ENCODE assay signal across 13 mouse cellular contexts in the genomic region with DNA sequence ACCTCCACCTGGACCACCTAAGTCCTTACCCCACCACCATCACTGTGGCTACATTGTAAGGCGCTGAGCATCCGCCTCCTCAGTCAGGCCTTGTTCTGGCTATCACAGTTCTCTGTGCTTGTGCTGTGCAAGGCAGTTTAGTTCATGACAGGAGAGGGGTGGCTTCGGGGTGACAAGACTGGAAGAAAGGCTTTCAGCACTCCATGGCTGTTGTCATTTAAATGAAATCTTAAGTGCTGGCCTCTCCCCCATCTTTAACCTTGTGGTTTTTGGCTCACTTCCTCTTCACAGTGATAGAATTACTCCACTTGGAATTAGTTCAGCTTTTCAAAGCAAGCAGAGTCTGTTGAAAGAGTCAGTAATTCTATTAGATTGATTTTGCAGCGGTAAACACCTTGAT. TPM values are rescaled to one million over a fixed set of nuclear protein-coding genes. Genes with fewer than 3 reads are reported as not detected.
A peak's percentile ranks its signal among the peaks of the same experiment; 100 is the strongest.
DNase-seq lines count a peak whose midpoint lies in the region; ATAC-seq and TF ChIP-seq lines count a peak whose summit lies in the region.
"Had no signal": no experiment of that assay in that cellular context is flagged by ENCODE, and none has a peak within 500 bp of the region (broad histone marks: within the 10 kb centered on the region; RNA-seq: fewer than 3 reads in every experiment).

No protein-coding gene starts in this region.

- H3K4me1 ChIP-seq in kidney, embryonic 15.5 days = peaks cover 20% of the 10 kb centered on the region
- peaks cover 18% of the 10 kb centered on the region for H3K4me1 ChIP-seq in kidney, adult 2 months (ENCODE audit: control insufficient read depth, insufficient read depth, low read length)
- peaks cover 19 to 20% of the 10 kb centered on the region in 2 experiments for H3K4me1 ChIP-seq in ES-E14 (ENCODE audit: control insufficient read depth in 2 of 2, insufficient read depth in 2 of 2, low read length in 2 of 2, poor library complexity in 1 of 2)
- peaks cover 6% of the 10 kb centered on the region for H3K4me1 ChIP-seq in embryonic facial prominence, embryonic 15.5 days

- no peak for DNase-seq in kidney, adult 2 months
- peak; percentile 57 for DNase-seq in 416B (ENCODE audit: low read depth)
- peak; percentile 64 for DNase-seq in ES-E14 (ENCODE audit: low read depth, low spot score)
- DNase-seq in right cerebral cortex, postnatal 14 days = no peak
- no peak for DNase-seq in adrenal gland, postnatal 4 days (ENCODE audit: low spot score in 2 of 2)
- no peak for DNase-seq in embryo, embryonic 10 days (ENCODE audit: low spot score)
- DNase-seq: cerebellum, postnatal 25 days; heart, postnatal 4 days; kidney, adult 11 months; liver, postnatal 0 days had no signal

- TF ChIP-seq POLR2A in kidney, adult 2 months (IDR thresholded peaks at IDR 0.05; ENCODE audit: low read depth, low read length) = no peak

- no peaks in the 10 kb centered on the region for H3K9me3 ChIP-seq in kidney, embryonic 15.5 days (replicated peaks)
- H3K9me3 ChIP-seq in ES-E14 (ENCODE audit: control insufficient read depth, insufficient read depth, low read depth, low read length) = no peaks in the 10 kb centered on the region
- H3K9me3 ChIP-seq in embryonic facial prominence, embryonic 15.5 days (replicated peaks) = no peaks in the 10 kb centered on the region

- H3K9ac ChIP-seq in kidney, embryonic 15.5 days = no peak overlapping the region
- no peak overlapping the region; the same call in 1 of the 2 replicates for H3K9ac ChIP-seq in ES-E14 (ENCODE audit: insufficient read depth, low read depth, low read length, poor library complexity, severe bottlenecking)
- H3K9ac ChIP-seq in embryonic facial prominence, embryonic 15.5 days = no peak overlapping the region
- H3K9ac ChIP-seq: liver, postnatal 0 days had no signal

- in situ Hi-C loops in ES-E14 (cut with MboI; ENCODE audit: low sequenced_read_pairs in 2 of 2, unreplicated experiment in 2 of 2) = no loop called here

- no peak overlapping the region for H3K4me2 ChIP-seq in kidney, embryonic 15.5 days
- no peak overlapping the region for H3K4me2 ChIP-seq in embryonic facial prominence, embryonic 15.5 days (replicated peaks)
- H3K4me2 ChIP-seq: heart, embryonic 11.5 days had no signal

- H3K27me3 ChIP-seq in kidney, embryonic 15.5 days = no peaks in the 10 kb centered on the region
- H3K27me3 ChIP-seq in kidney, adult 2 months (replicated peaks; ENCODE audit: control insufficient read depth, insufficient read depth, low read length) = no peaks in the 10 kb centered on the region
- H3K27me3 ChIP-seq in embryonic facial prominence, embryonic 15.5 days = no peaks in the 10 kb centered on the region

- H3K36me3 ChIP-seq in kidney, embryonic 15.5 days = peaks cover 44% of the 10 kb centered on the region
- H3K36me3 ChIP-seq in kidney, adult 2 months (ENCODE audit: control insufficient read depth, insufficient read depth, low read length) = no peaks in the 10 kb centered on the region
- peaks cover 17% of the 10 kb centered on the region for H3K36me3 ChIP-seq in ES-E14 (ENCODE audit: control insufficient read depth, insufficient read depth, low read length, poor library complexity, severe bottlenecking)
- H3K36me3 ChIP-seq in embryonic facial prominence, embryonic 15.5 days = 0 out of 2 replicates have a peak, but pooled peaks cover 4% of the 10 kb centered on the region

- ATAC-seq in kidney, embryonic 15.5 days (replicated peaks; ENCODE audit: low FRiP score) = 0 out of 2 replicates have a peak, but pooled peaks have one; percentile 45
- ATAC-seq in embryonic facial prominence, embryonic 15.5 days (ENCODE audit: insufficient number of reproducible peaks, low FRiP score, low TSS enrichment, low read depth) = 0 out of 2 replicates have a peak, but pooled peaks have one; percentile 47
- ATAC-seq: liver, postnatal 0 days had no signal

- TF ChIP-seq CTCF in kidney, adult 2 months (conservative IDR thresholded peaks at IDR 0.05; ENCODE audit: insufficient read depth, insufficient read length, low read depth, low read length) = no peak

- WGBS in kidney, embryonic 15.5 days = 64% methylated on average over 4 of the region's 4 CpGs
- 83% methylated on average over 4 of the region's 4 CpGs for WGBS in kidney, adult 2 months
- 73% methylated on average over 4 of the region's 4 CpGs for WGBS in embryonic facial prominence, embryonic 15.5 days

- no peak overlapping the region for H3K27ac ChIP-seq in kidney, embryonic 15.5 days
- H3K27ac ChIP-seq in kidney, adult 2 months (ENCODE audit: insufficient read depth, low read depth, low read length) = no peak overlapping the region
- peak overlapping the region; percentile 52 for H3K27ac ChIP-seq in ES-E14 (ENCODE audit: insufficient read depth, low read depth, low read length, poor library complexity, severe bottlenecking)
- 0 out of 2 replicates have a peak overlapping the region, but pooled peaks have one; percentile 9 for H3K27ac ChIP-seq in embryonic facial prominence, embryonic 15.5 days (replicated peaks)

- no peak overlapping the region for H3K4me3 ChIP-seq in kidney, embryonic 15.5 days (replicated peaks)
- no peak overlapping the region for H3K4me3 ChIP-seq in kidney, adult 2 months (ENCODE audit: insufficient read depth, low read depth, low read length)
- 0 out of 4 replicates have a peak overlapping the region, but pooled peaks of 1 of the 2 experiments have one; percentile 14 for H3K4me3 ChIP-seq in ES-E14 (ENCODE audit: insufficient read depth in 1 of 2, low read depth in 1 of 2, low read length in 2 of 2, poor library complexity in 1 of 2, severe bottlenecking in 1 of 2)
- no peak overlapping the region for H3K4me3 ChIP-seq in embryonic facial prominence, embryonic 15.5 days (replicated peaks)

TF ChIP-seq in ES-E14, 5 proteins besides CTCF, POLR2A, EP300 and RAD21:
- TF ChIP-seq MAFK (IDR thresholded peaks at IDR 0.05; ENCODE audit: insufficient read depth, low read depth, low read length) (no peak), HCFC1 (IDR thresholded peaks at IDR 0.05; ENCODE audit: borderline replicate concordance, insufficient read depth, low read length) (no peak), ZNF384 (IDR thresholded peaks at IDR 0.05; ENCODE audit: low read depth, low read length) (no peak), CHD2 (IDR thresholded peaks at IDR 0.05; ENCODE audit: low read depth, low read length) (peak; percentile 39; the same call in 1 of the 2 replicates), ZC3H11A (IDR thresholded peaks at IDR 0.05; ENCODE audit: borderline replicate concordance, low read depth, low read length) (no peak)

RNA-seq across cellular contexts. Expression of gene Elovl6, which starts 41.5 kb away (rescaled TPM):
- polyA plus RNA-seq in kidney, embryonic 15.5 days (2015; fragmentation: Nextera tagmentation; extraction: Ambion mirVana) = 46.6 and 47.6 TPM in 2 replicates
- polyA plus RNA-seq in kidney, adult 2 months (2012; rRNA removed) = 73.0 and 75.5 TPM in 2 replicates
- total RNA-seq in ES-E14 (2012; rRNA removed) = 109 and 118 TPM in 2 replicates
- 34.2 and 34.6 TPM in 2 replicates for polyA plus RNA-seq in embryonic facial prominence, embryonic 15.5 days (2015; fragmentation: Nextera tagmentation; extraction: Ambion mirVana)
- 10 to 100 TPM; 19.4 to 24.2 TPM for total RNA-seq in adrenal gland, postnatal 4 days (2021)

Comparison
In these comparisons a context has a peak if more than half of its experiments do, and no peak if none do; other contexts are left out.
1. H3K27ac ChIP-seq: peak in ES-E14 (single experiment) and embryonic facial prominence, embryonic 15.5 days (single experiment); none in kidney, embryonic 15.5 days (single experiment) and kidney, adult 2 months (single experiment).
2. DNase-seq: peak in 416B (single experiment) and ES-E14 (single experiment); none in kidney, adult 2 months (single experiment), right cerebral cortex, postnatal 14 days (single experiment), adrenal gland, postnatal 4 days (0 of 2) and embryo, embryonic 10 days (single experiment).